12 mouse cellular contexts compared by ENCODE assay signal in the genomic region with DNA sequence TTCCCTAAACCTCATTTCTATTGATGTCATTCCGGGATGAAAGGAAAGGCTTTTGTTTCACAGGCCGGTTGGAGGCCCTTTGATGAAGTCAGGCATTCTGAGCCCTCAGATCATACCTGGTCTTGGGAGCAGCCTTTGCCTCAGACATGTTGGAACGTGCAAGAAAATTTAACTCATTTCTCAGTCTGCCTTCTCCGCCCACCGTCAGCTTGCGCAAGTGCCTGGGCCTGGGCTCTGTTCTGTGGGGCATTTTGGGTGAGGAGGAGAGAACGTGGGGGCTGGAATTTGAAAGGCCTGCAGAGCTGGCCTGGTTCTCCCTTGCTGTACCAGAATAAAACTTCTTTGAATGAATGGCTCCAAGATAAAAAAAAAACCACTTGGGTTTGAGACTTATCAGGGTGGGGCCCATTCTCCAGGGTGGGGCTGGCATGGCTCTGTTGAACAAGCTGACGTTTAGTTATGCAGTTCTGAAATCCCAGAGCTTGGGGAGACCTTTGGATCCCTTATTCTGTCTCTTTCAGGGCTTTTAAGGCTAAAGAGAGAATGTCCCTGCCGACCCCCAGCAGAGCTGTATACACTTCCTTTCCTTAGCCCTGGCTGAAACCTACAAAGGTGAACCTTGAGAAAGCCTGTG.
A peak's percentile ranks its signal among the peaks of the same experiment; 100 is the strongest.
DNase-seq lines count a peak whose midpoint lies in the region; ATAC-seq and TF ChIP-seq lines count a peak whose summit lies in the region.
"Had no signal": no experiment of that assay in that cellular context is flagged by ENCODE, and none has a peak within 500 bp of the region (broad histone marks: within the 10 kb centered on the region; RNA-seq: fewer than 3 reads in every experiment).

No protein-coding gene starts in this region.

- no peaks in the 10 kb centered on the region for H3K27me3 ChIP-seq in lung, embryonic 15.5 days
- H3K27me3 ChIP-seq in embryonic facial prominence, embryonic 10.5 days (replicated peaks; ENCODE audit: low read depth, poor library complexity, severe bottlenecking) = no peaks in the 10 kb centered on the region
- H3K27me3 ChIP-seq in stomach, embryonic 14.5 days (ENCODE audit: control insufficient read depth, insufficient read depth, low read length) = no peaks in the 10 kb centered on the region
- H3K27me3 ChIP-seq in liver, postnatal 0 days (ENCODE audit: insufficient read depth, low read length) = no peaks in the 10 kb centered on the region

- ATAC-seq in lung, embryonic 15.5 days (ENCODE audit: borderline replicate concordance, extremely low read depth, low FRiP score, low TSS enrichment) = no peak
- ATAC-seq in stomach, embryonic 14.5 days (ENCODE audit: insufficient number of reproducible peaks, insufficient read depth, low FRiP score, low read depth) = peak; percentile 20; the same call in 1 of the 2 replicates
- no peak for ATAC-seq in liver, postnatal 0 days
- ATAC-seq in cerebellum, adult (ENCODE audit: insufficient number of reproducible peaks, low FRiP score, low TSS enrichment) = no peak
- ATAC-seq: forebrain, embryonic 16.5 days had no signal

- DNase-seq in frontal cortex, postnatal 36 days (ENCODE audit: low spot score in 2 of 2) = peak; percentile 26
- DNase-seq in frontal cortex, postnatal 10 days (ENCODE audit: low spot score in 2 of 2) = no peak
- DNase-seq in lung, postnatal 10 days = no peak
- DNase-seq in embryonic facial prominence, embryonic 10.5 days (ENCODE audit: low spot score) = peak; percentile 34
- no peak for DNase-seq in liver, postnatal 0 days
- DNase-seq: kidney, postnatal 10 days had no signal

- no peaks in the 10 kb centered on the region for H3K36me3 ChIP-seq in lung, embryonic 15.5 days
- no peaks in the 10 kb centered on the region for H3K36me3 ChIP-seq in embryonic facial prominence, embryonic 10.5 days (replicated peaks)
- no peaks in the 10 kb centered on the region for H3K36me3 ChIP-seq in stomach, embryonic 14.5 days (ENCODE audit: control insufficient read depth, insufficient read depth, low read length)
- H3K36me3 ChIP-seq in liver, postnatal 0 days (replicated peaks; ENCODE audit: insufficient read depth, low read length) = no peaks in the 10 kb centered on the region
- H3K36me3 ChIP-seq: midbrain, embryonic 12.5 days had no signal

- no peak overlapping the region for H3K9ac ChIP-seq in lung, embryonic 15.5 days
- H3K9ac ChIP-seq in stomach, embryonic 14.5 days (replicated peaks; ENCODE audit: low read depth, low read length) = no peak overlapping the region
- H3K9ac ChIP-seq in liver, postnatal 0 days (replicated peaks) = no peak overlapping the region
- H3K9ac ChIP-seq: midbrain, embryonic 12.5 days had no signal

- TF ChIP-seq EP300 in liver, postnatal 0 days (IDR thresholded peaks at IDR 0.05; ENCODE audit: low read depth) = no peak

- no peaks in the 10 kb centered on the region for H3K9me3 ChIP-seq in lung, embryonic 15.5 days
- H3K9me3 ChIP-seq in embryonic facial prominence, embryonic 10.5 days = no peaks in the 10 kb centered on the region
- H3K9me3 ChIP-seq in stomach, embryonic 14.5 days (ENCODE audit: control insufficient read depth, low read depth, low read length) = no peaks in the 10 kb centered on the region
- no peaks in the 10 kb centered on the region for H3K9me3 ChIP-seq in liver, postnatal 0 days (ENCODE audit: low read length)
- H3K9me3 ChIP-seq: midbrain, embryonic 12.5 days had no signal

- H3K27ac ChIP-seq in lung, embryonic 15.5 days = 0 out of 2 replicates have a peak overlapping the region, but pooled peaks have one; percentile 12
- peak overlapping the region; percentile 40 for H3K27ac ChIP-seq in embryonic facial prominence, embryonic 10.5 days (replicated peaks)
- H3K27ac ChIP-seq in stomach, embryonic 14.5 days (ENCODE audit: low read length) = peak overlapping the region; percentile 76; the same call in 1 of the 2 replicates
- H3K27ac ChIP-seq in liver, postnatal 0 days (ENCODE audit: low read depth) = no peak overlapping the region
- H3K27ac ChIP-seq: midbrain, embryonic 12.5 days had no signal

- peaks cover 51% of the 10 kb centered on the region for H3K4me1 ChIP-seq in lung, embryonic 15.5 days
- H3K4me1 ChIP-seq in embryonic facial prominence, embryonic 10.5 days = peaks cover 44% of the 10 kb centered on the region
- peaks cover 37% of the 10 kb centered on the region for H3K4me1 ChIP-seq in stomach, embryonic 14.5 days (ENCODE audit: control insufficient read depth, insufficient read depth, low read length)
- no peaks in the 10 kb centered on the region for H3K4me1 ChIP-seq in liver, postnatal 0 days (ENCODE audit: insufficient read depth)

- H3K4me3 ChIP-seq in lung, embryonic 15.5 days = no peak overlapping the region
- H3K4me3 ChIP-seq in embryonic facial prominence, embryonic 10.5 days = no peak overlapping the region
- H3K4me3 ChIP-seq in stomach, embryonic 14.5 days (ENCODE audit: low read depth, low read length) = no peak overlapping the region
- H3K4me3 ChIP-seq in liver, postnatal 0 days (ENCODE audit: low read depth, low read length) = no peak overlapping the region
- H3K4me3 ChIP-seq: midbrain, embryonic 12.5 days had no signal

- 54% methylated on average over 9 of the region's 9 CpGs for WGBS in lung, embryonic 15.5 days
- 51% methylated on average over 9 of the region's 9 CpGs for WGBS in embryonic facial prominence, embryonic 10.5 days
- 53% methylated on average over 9 of the region's 9 CpGs for WGBS in stomach, embryonic 14.5 days
- WGBS in liver, postnatal 0 days (ENCODE audit: insufficient replicate concordance) = 60% methylated on average over 9 of the region's 9 CpGs

- H3K4me2 ChIP-seq in lung, embryonic 15.5 days = no peak overlapping the region
- no peak overlapping the region for H3K4me2 ChIP-seq in stomach, embryonic 14.5 days (replicated peaks; ENCODE audit: low read depth, low read length)
- no peak overlapping the region for H3K4me2 ChIP-seq in liver, postnatal 0 days (ENCODE audit: low read depth, low read length)
- H3K4me2 ChIP-seq: liver, embryonic 11.5 days; midbrain, embryonic 12.5 days had no signal

- no peak for TF ChIP-seq CTCF in liver, postnatal 0 days (IDR thresholded peaks at IDR 0.05; ENCODE audit: low read depth)

Comparison
In these comparisons a context has a peak if more than half of its experiments do, and no peak if none do; other contexts are left out.
1. DNase-seq: peak in frontal cortex, postnatal 36 days (2 of 2) and embryonic facial prominence, embryonic 10.5 days (single experiment); none in frontal cortex, postnatal 10 days (0 of 2), lung, postnatal 10 days (single experiment) and liver, postnatal 0 days (single experiment).